Mouse (Mus musculus): ENCODE results near the gene Trim52.

DNA sequence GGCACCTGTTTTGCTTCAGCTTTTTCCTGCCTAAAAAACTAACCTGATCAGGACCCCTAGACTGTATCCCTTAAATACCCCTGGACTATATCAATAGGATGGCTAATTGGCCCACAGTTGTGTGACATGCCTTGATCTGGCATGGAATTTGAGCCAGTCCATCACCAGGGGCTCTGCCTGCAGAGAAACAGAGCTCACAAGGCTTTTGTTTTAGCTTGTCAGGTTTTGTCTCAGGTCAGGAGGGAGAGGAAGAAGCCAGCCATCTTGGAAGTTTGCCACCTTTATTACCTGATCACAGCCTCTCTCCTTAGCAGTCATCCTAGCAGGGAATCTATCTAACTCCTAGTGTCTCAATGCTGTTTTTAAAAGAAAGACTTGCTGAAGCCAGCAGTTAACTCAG lies 74.6 kb downstream of the Trim52 start:
- TF ChIP-seq CTCF (IDR thresholded peaks at IDR 0.05; ENCODE audit: extremely low read depth, insufficient read length, insufficient replicate concordance, low read depth, low read length) = no peak
- TF ChIP-seq POLR2A (IDR thresholded peaks at IDR 0.05; ENCODE audit: low read depth, low read length) = no peak
